Mouse (Mus musculus) cortical plate, adult 2 months (tissue): ENCODE data around the gene Rnf208. TPM values are rescaled to one million over a fixed set of nuclear protein-coding genes. Genes with fewer than 3 reads are reported as not detected.

Experiments
- H3K27ac ChIP-seq: fragments of 200-500 bp; 2 replicates; pipeline ENCODE4 v1.5.1; 2012; ENCODE audit warnings: low read length, control low read depth, inconsistent platforms; ENCODE audit not compliant: insufficient read depth
- H3K4me1 ChIP-seq: fragments of 200-500 bp; 2 replicates; pipeline ENCODE4 v1.6.1; 2011; ENCODE audit warnings: low read length; ENCODE audit not compliant: control insufficient read depth, insufficient read depth
- H3K4me3 ChIP-seq: fragments of 200-500 bp; 2 replicates; pipeline ENCODE4 v1.5.1; 2011; ENCODE audit warnings: mild to moderate bottlenecking, low read length, control low read depth; ENCODE audit not compliant: insufficient read depth
- CTCF ChIP-seq: fragments of 200-500 bp; IDR thresholded peaks from 2 replicates; pipeline ENCODE4 v1.5.1; 2011; ENCODE audit warnings: mild to moderate bottlenecking, control low read depth, low read length; ENCODE audit not compliant: insufficient read depth; ENCODE audit errors: extremely low read depth
- POLR2A ChIP-seq: fragments of 200-500 bp; IDR thresholded peaks from 2 replicates; pipeline ENCODE4 v1.6.1; 2011; ENCODE audit warnings: mild to moderate bottlenecking, low read length, control low read depth; ENCODE audit not compliant: insufficient read depth; ENCODE audit errors: extremely low read depth
- polyA plus RNA-seq: library from polyadenylated mRNA; depleted of rRNA; stranded (reverse); fragments of >200 nt; gene quantifications from 2 replicates; pipeline ENCODE4 v1.2.3, GENCODE M21; 2012

Rnf208 gene
- polyA plus RNA-seq, 1 experiment, result 325 TPM

DNA sequence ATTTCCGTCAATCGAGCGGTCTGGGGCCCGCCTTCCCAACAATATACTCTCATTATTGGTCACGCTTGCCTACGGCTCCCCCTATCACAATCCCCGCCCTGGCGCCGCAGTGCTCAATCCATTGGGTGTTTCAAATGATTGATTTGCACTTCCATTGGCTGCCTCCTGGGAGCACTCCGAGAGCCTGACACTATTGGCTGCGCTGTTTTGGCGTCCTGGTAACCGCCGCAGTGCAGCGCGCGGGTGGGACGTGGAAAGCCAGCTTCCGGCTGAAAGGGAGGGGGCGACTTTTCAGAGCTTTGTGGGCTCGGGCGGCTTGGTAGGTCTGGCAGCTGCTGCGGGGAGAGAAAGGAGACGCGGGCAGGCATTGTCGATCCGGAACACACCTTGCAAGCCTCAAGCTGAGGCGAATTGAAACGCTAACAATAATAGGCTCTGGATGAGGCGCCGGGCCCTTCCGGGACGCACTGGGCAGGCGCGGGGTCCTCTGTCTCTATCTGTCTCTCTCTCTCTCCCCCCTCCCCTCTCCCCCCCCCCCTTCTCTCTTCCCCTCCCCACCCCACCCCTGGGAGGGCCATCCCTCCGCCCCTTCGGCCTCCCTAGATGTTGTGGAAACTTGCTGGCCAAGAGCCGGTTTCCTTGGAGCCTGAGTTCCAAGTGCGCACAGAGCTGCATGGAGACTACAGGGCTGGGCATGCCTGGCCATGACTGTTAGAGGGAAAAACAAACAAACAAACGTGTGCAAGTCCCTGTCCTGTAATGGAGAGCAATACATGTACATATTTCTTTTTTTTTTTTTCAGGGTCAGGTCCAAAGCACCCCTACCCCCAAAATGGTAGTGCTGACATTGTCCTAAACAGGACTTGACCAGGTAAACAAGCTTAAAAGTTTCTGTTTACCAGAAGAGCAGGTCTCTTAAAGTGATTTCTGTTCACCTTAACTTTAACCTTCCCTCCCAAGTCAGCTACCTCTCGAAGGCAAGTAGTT lies 17.0 kb upstream of the Rnf208 start:
- TF ChIP-seq POLR2A (peak; percentile 85), CTCF (no peak)
- Histone ChIP-seq H3K4me3 (peak overlapping the region; percentile 56), H3K4me1 (peaks cover 4% of the 10 kb centered on the region; the same call in 1 of the 2 replicates), H3K27ac (peak overlapping the region; percentile 82)

GRCm38 (mm10) chr2:25225811-25226379 lies 16.2 kb upstream of the Rnf208 start:
- H3K4me1 ChIP-seq, result peaks cover 4% of the 10 kb centered on the region; the same call in 1 of the 2 replicates
- H3K27ac ChIP-seq, result peak overlapping the region; percentile 82
- TF ChIP-seq POLR2A (no peak), CTCF (no peak)
- H3K4me3 ChIP-seq, result no peak overlapping the region; the same call in 1 of the 2 replicates

- H3K27ac ChIP-seq, result peak overlapping the region; percentile 93
- TF ChIP-seq POLR2A, result no peak
- no peak overlapping the region for H3K4me3 ChIP-seq
- H3K4me1 ChIP-seq, result peaks cover 4% of the 10 kb centered on the region; the same call in 1 of the 2 replicates
Measured at GRCm38 (mm10) chr2:25226864-25227263, 15.2 kb upstream of the Rnf208 start.

GRCm38 (mm10) chr2:25227406-25227805 lies 14.6 kb upstream of the Rnf208 start:
- Histone ChIP-seq H3K27ac (peak overlapping the region; percentile 71), H3K4me3 (no peak overlapping the region)

GRCm38 (mm10) chr2:25228431-25228889 lies 13.6 kb upstream of the Rnf208 start:
- Histone ChIP-seq H3K4me3 (peak overlapping the region; percentile 2; the same call in 1 of the 2 replicates), H3K27ac (0 out of 2 replicates have a peak overlapping the region, but pooled peaks have one; percentile 15), H3K4me1 (peaks cover 2% of the 10 kb centered on the region; the same call in 1 of the 2 replicates)
- peak; percentile 82 for TF ChIP-seq CTCF
- TF ChIP-seq POLR2A, result no peak

More at GRCm38 (mm10) chr2:25227406-25227805, 14.6 kb upstream of the Rnf208 start:
- H3K4me1 ChIP-seq, result peaks cover 4% of the 10 kb centered on the region; the same call in 1 of the 2 replicates
- no peak for TF ChIP-seq POLR2A
- no peak for TF ChIP-seq CTCF

GRCm38 (mm10) chr2:25228995-25229530 lies 13.0 kb upstream of the Rnf208 start:
- H3K4me3 ChIP-seq, result no peak overlapping the region
- no peak overlapping the region for H3K27ac ChIP-seq
- TF ChIP-seq CTCF (no peak), POLR2A (no peak)
- no peaks in the 10 kb centered on the region for H3K4me1 ChIP-seq

DNA sequence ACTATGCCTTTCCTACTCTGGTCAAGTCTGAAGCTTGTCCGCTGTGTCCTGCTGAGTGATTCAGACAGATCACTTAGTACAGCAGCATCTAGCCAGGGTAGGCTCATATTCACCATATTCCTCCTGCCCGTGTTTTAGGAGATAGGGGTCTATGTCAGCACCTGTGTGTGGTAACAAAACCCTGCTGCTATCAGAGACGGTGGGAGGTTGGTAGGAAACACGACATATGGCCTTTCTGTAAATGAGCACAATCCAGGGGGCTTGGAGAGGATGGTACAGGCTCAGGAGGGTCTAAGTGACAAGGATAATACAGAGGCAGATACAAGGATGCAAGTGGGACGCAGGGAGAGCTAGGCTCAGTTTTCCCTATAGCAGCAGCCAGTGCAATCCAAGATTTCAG lies 12.5 kb upstream of the Rnf208 start:
- Histone ChIP-seq H3K4me3 (no peak overlapping the region), H3K27ac (no peak overlapping the region)
- TF ChIP-seq POLR2A, result no peak
- no peak for TF ChIP-seq CTCF

GRCm38 (mm10) chr2:25230581-25230980 lies 11.5 kb upstream of the Rnf208 start:
- TF ChIP-seq CTCF, result no peak
- TF ChIP-seq POLR2A, result no peak
- Histone ChIP-seq H3K4me3 (no peak overlapping the region), H3K27ac (no peak overlapping the region), H3K4me1 (no peaks in the 10 kb centered on the region)

More for the DNA sequence above, 12.5 kb upstream of the Rnf208 start:
- no peaks in the 10 kb centered on the region for H3K4me1 ChIP-seq

DNA sequence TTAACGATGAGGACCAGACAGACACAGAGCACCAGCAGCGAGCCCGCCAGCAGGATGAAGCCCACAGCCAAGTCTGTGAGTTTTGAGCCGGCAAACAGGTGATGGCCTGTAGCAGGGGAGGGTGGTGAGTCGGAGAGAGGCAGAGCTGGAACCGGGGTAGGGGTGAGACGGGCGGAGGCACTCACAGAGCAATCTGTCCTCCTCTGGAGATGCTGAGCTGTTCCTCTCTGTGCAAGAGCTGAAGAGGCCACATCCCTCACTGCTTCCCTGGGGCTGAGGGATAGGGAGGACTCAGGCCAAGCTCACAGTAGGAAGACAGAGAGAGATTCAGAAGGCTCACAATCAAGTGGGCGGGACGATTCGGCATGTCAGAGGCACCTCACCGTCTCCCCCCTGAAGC lies 11.0 kb upstream of the Rnf208 start:
- TF ChIP-seq POLR2A (no peak), CTCF (no peak)
- no peaks in the 10 kb centered on the region for H3K4me1 ChIP-seq
- H3K4me3 ChIP-seq, result no peak overlapping the region
- H3K27ac ChIP-seq, result no peak overlapping the region

GRCm38 (mm10) chr2:25233421-25233820 lies 8.6 kb upstream of the Rnf208 start:
- H3K4me1 ChIP-seq, result no peaks in the 10 kb centered on the region
- TF ChIP-seq CTCF (no peak), POLR2A (no peak)
- H3K4me3 ChIP-seq, result no peak overlapping the region
- no peak overlapping the region for H3K27ac ChIP-seq
